Comparison of ENCODE assay signal across 8 mouse cellular contexts in the genomic region with DNA sequence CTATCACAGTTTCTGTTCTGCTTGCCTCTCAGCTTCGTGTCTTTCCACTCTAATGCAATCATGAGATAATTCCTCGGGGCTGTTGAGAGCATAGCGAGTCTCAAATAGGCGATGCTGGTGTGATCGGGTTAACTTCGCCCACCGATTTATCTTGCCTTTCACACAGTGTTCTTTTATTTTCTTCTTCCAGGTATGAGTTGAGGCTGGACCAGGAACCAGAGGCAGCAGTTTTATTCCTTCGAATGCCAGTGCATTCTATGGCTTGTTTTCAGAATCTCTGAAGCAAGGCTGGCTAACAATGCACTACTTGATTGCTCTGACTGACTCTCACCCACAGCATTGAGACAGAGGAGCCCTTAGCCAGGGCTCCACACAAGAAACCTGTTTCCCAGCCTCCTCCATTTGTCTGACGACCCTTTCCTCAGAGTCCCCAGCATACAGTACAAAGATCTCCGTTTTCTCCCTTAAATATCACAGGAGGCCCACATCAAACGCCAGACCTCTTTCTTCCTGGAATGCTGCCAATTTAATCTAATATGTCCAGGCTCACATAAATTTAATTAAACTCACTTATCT.
DNase-seq lines count a peak whose midpoint lies in the region; ATAC-seq and TF ChIP-seq lines count a peak whose summit lies in the region.

No protein-coding gene starts in this region.

- no peaks in the 10 kb centered on the region for H3K9me3 ChIP-seq in liver, embryonic 11.5 days (ENCODE audit: control insufficient read depth, low read length)
- H3K9me3 ChIP-seq in forebrain, embryonic 10.5 days = no peaks in the 10 kb centered on the region
- no peaks in the 10 kb centered on the region for H3K9me3 ChIP-seq in limb, embryonic 13.5 days
- no peaks in the 10 kb centered on the region for H3K9me3 ChIP-seq in neural tube, embryonic 15.5 days (replicated peaks)

- 0 out of 2 replicates have a peak, but pooled peaks have one; percentile 13 for ATAC-seq in liver, embryonic 11.5 days (replicated peaks; ENCODE audit: low FRiP score)
- ATAC-seq in limb, embryonic 13.5 days (ENCODE audit: low FRiP score, low read depth) = no peak
- ATAC-seq in neural tube, embryonic 15.5 days (ENCODE audit: low FRiP score) = peak; percentile 19; the same call in 1 of the 2 replicates

- DNase-seq in liver, embryonic 11.5 days (ENCODE audit: low spot score) = no peak
- no peak for DNase-seq in liver
- DNase-seq in forebrain, embryonic 10.5 days (ENCODE audit: extremely low spot score, low spot score) = no peak
- no peak for DNase-seq in left cerebral cortex, adult 2 months (ENCODE audit: extremely low spot score in 1 of 2, low spot score in 2 of 2)
- DNase-seq in adrenal gland, postnatal 10 days = no peak
- DNase-seq in left cerebral cortex, postnatal 4 days = no peak

- H3K27me3 ChIP-seq in liver, embryonic 11.5 days (replicated peaks; ENCODE audit: control insufficient read depth, insufficient read depth, low read length) = no peaks in the 10 kb centered on the region
- no peaks in the 10 kb centered on the region for H3K27me3 ChIP-seq in forebrain, embryonic 10.5 days (ENCODE audit: poor library complexity, severe bottlenecking)
- no peaks in the 10 kb centered on the region for H3K27me3 ChIP-seq in limb, embryonic 13.5 days
- H3K27me3 ChIP-seq in neural tube, embryonic 15.5 days (replicated peaks) = no peaks in the 10 kb centered on the region

- H3K36me3 ChIP-seq in liver, embryonic 11.5 days (ENCODE audit: control insufficient read depth, insufficient read depth, low read length) = no peaks in the 10 kb centered on the region
- H3K36me3 ChIP-seq in forebrain, embryonic 10.5 days (replicated peaks) = no peaks in the 10 kb centered on the region
- H3K36me3 ChIP-seq in limb, embryonic 13.5 days = no peaks in the 10 kb centered on the region
- no peaks in the 10 kb centered on the region for H3K36me3 ChIP-seq in neural tube, embryonic 15.5 days

- TF ChIP-seq CTCF in left cerebral cortex, adult 2 months (IDR thresholded peaks at IDR 0.05) = no peak

- H3K4me2 ChIP-seq in liver, embryonic 11.5 days = peak overlapping the region; percentile 55
- peak overlapping the region; percentile 57 for H3K4me2 ChIP-seq in limb, embryonic 13.5 days (replicated peaks)
- peak overlapping the region; percentile 46 for H3K4me2 ChIP-seq in neural tube, embryonic 15.5 days

- H3K9ac ChIP-seq in liver, embryonic 11.5 days (ENCODE audit: low read depth, low read length) = no peak overlapping the region
- H3K9ac ChIP-seq in limb, embryonic 13.5 days = no peak overlapping the region
- H3K9ac ChIP-seq in neural tube, embryonic 15.5 days (replicated peaks) = no peak overlapping the region

- H3K4me1 ChIP-seq in liver, embryonic 11.5 days (replicated peaks; ENCODE audit: control insufficient read depth, insufficient read depth, low read length) = peaks cover 27% of the 10 kb centered on the region
- H3K4me1 ChIP-seq in forebrain, embryonic 10.5 days = peaks cover 67% of the 10 kb centered on the region
- peaks cover 33% of the 10 kb centered on the region for H3K4me1 ChIP-seq in limb, embryonic 13.5 days
- H3K4me1 ChIP-seq in neural tube, embryonic 15.5 days = peaks cover 40% of the 10 kb centered on the region

- no peak overlapping the region for H3K4me3 ChIP-seq in liver, embryonic 11.5 days (ENCODE audit: low read depth, low read length)
- H3K4me3 ChIP-seq in forebrain, embryonic 10.5 days = peak overlapping the region; percentile 48
- H3K4me3 ChIP-seq in limb, embryonic 13.5 days = peak overlapping the region; percentile 5; the same call in 1 of the 2 replicates
- no peak overlapping the region for H3K4me3 ChIP-seq in neural tube, embryonic 15.5 days (replicated peaks)
- no peak overlapping the region for H3K4me3 ChIP-seq in left cerebral cortex, adult 2 months

- 34% methylated on average over 11 of the region's 11 CpGs for WGBS in liver, embryonic 11.5 days
- WGBS in forebrain, embryonic 10.5 days = 16% methylated on average over 11 of the region's 11 CpGs
- WGBS in limb, embryonic 13.5 days = 30% methylated on average over 11 of the region's 11 CpGs
- WGBS in neural tube, embryonic 15.5 days = 19% methylated on average over 11 of the region's 11 CpGs

- peak overlapping the region; percentile 3; the same call in 1 of the 2 replicates for H3K27ac ChIP-seq in liver, embryonic 11.5 days (ENCODE audit: low read depth, low read length)
- H3K27ac ChIP-seq in forebrain, embryonic 10.5 days = peak overlapping the region; percentile 90
- peak overlapping the region; percentile 28; the same call in 1 of the 2 replicates for H3K27ac ChIP-seq in limb, embryonic 13.5 days
- H3K27ac ChIP-seq in neural tube, embryonic 15.5 days (replicated peaks) = peak overlapping the region; percentile 70
- H3K27ac ChIP-seq in left cerebral cortex, adult 2 months = no peak overlapping the region

- intact Hi-C loops in left cerebral cortex, adult 2 months (cut with DNase I) = no loop called here
- intact Hi-C loops in left cerebral cortex, postnatal 4 days (cut with DNase I) = no loop called here

Comparison
In these comparisons a context has a peak if more than half of its experiments do, and no peak if none do; other contexts are left out.
1. H3K4me3 ChIP-seq: peak in forebrain, embryonic 10.5 days (single experiment) and limb, embryonic 13.5 days (single experiment); none in liver, embryonic 11.5 days (single experiment), neural tube, embryonic 15.5 days (single experiment) and left cerebral cortex, adult 2 months (single experiment).
2. Peak in every context shown above with its lines, with median percentiles within 50 percentile points of each other: H3K4me2 ChIP-seq.